Mouse (Mus musculus): ENCODE results near the gene F10. TPM values are rescaled to one million over a fixed set of nuclear protein-coding genes. Genes with fewer than 3 reads are reported as not detected.

F10 gene
- 0.28 TPM for polyA plus RNA-seq (2014; fragmentation: Illumina TruSeq; extraction: RNeasy Lipid Tissue Mini Kit (QIAGEN cat#74804); ENCODE audit: low read depth, low replicate concordance)

GRCm38 (mm10) chr8:13037015-13037414, at the start of gene F10:
F10 (plus strand) TSS chr8:13037308.

GRCm38 (mm10) chr8:13025487-13026224, 11.5 kb upstream of the F10 start, which contains the start of gene F7:
F7 (plus strand) TSS chr8:13026034.

GRCm38 (mm10) chr8:13060441-13061150, 23.5 kb downstream of the F10 start, which contains the start of gene Proz:
Proz (plus strand) TSS chr8:13060914.

GRCm38 (mm10) chr8:13105087-13105881, 68.2 kb downstream of the F10 start, which contains the start of the genes Pcid2 and Cul4a:
Pcid2 (minus strand) TSS chr8:13105459.
Cul4a (plus strand) TSS chr8:13105621.

Other genes with a start within 250 kb of the F10 start
- gene Mcf2l, start 163.5 kb upstream of the F10 start, polyA plus RNA-seq (2014; fragmentation: Illumina TruSeq; extraction: RNeasy Lipid Tissue Mini Kit (QIAGEN cat#74804); ENCODE audit: low read depth, low replicate concordance), result 3.6 TPM
- gene F7, start 11.3 kb upstream of the F10 start, polyA plus RNA-seq (2014; fragmentation: Illumina TruSeq; extraction: RNeasy Lipid Tissue Mini Kit (QIAGEN cat#74804); ENCODE audit: low read depth, low replicate concordance), result 0.25 TPM
- not detected for gene Proz, start 23.6 kb downstream of the F10 start, polyA plus RNA-seq (2014; fragmentation: Illumina TruSeq; extraction: RNeasy Lipid Tissue Mini Kit (QIAGEN cat#74804); ENCODE audit: low read depth, low replicate concordance)
- 29.6 TPM for gene Pcid2, start 68.2 kb downstream of the F10 start, polyA plus RNA-seq (2014; fragmentation: Illumina TruSeq; extraction: RNeasy Lipid Tissue Mini Kit (QIAGEN cat#74804); ENCODE audit: low read depth, low replicate concordance)
- 103 TPM for gene Cul4a, start 68.3 kb downstream of the F10 start, polyA plus RNA-seq (2014; fragmentation: Illumina TruSeq; extraction: RNeasy Lipid Tissue Mini Kit (QIAGEN cat#74804); ENCODE audit: low read depth, low replicate concordance)
- 382 TPM for gene Lamp1, start 121.9 kb downstream of the F10 start, polyA plus RNA-seq (2014; fragmentation: Illumina TruSeq; extraction: RNeasy Lipid Tissue Mini Kit (QIAGEN cat#74804); ENCODE audit: low read depth, low replicate concordance)
- 47.0 TPM for gene Grtp1, start 163.3 kb downstream of the F10 start, polyA plus RNA-seq (2014; fragmentation: Illumina TruSeq; extraction: RNeasy Lipid Tissue Mini Kit (QIAGEN cat#74804); ENCODE audit: low read depth, low replicate concordance)
- gene Adprhl1, start 216.9 kb downstream of the F10 start, polyA plus RNA-seq (2014; fragmentation: Illumina TruSeq; extraction: RNeasy Lipid Tissue Mini Kit (QIAGEN cat#74804); ENCODE audit: low read depth, low replicate concordance), result not detected